Mouse (Mus musculus) ES-Bruce4 (cell line): Measurements from ENCODE around the gene Qprt.

Experiments
- CTCF ChIP-seq: IDR thresholded peaks from one replicate; pipeline ENCODE4 v1.8.1; 2011; ENCODE audit warnings: low read depth, low read length
- EP300 ChIP-seq: IDR thresholded peaks from 2 replicates; pipeline ENCODE4 v1.6.1; 2011; ENCODE audit warnings: low read depth, low read length; ENCODE audit not compliant: insufficient read depth
- POLR2A ChIP-seq: IDR thresholded peaks from one replicate; pipeline ENCODE4 v1.8.1; 2011; ENCODE audit warnings: low read length; ENCODE audit not compliant: insufficient read depth

DNA sequence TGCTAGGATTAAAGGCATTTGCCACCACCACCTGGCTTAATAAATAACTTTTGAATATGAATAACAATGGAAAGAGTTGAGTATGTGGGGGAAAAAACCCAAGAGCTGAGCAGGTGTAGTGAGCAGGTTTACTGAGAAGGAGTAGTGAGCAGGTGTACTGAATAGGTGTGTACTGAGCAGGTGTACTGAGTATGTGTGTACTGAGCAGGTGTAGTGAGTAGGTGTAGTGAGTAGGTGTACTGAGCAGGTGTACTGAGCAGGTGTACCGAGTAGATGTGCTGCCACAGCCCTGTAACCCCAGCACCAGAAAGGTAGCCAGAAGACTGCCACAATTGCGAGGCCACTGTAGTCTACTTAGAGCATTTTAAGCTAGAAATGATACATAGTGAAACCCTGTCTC lies 37.2 kb downstream of the Qprt start:
- TF ChIP-seq CTCF (no peak), POLR2A (no peak), EP300 (no peak)
